Mouse (Mus musculus) R1 (cell line): ENCODE results near the gene Hoxc10.

Source experiments
- DNase-seq: peaks from one replicate; pipeline ENCODE4 v3.0.0-alpha.2; 2018; ENCODE audit warnings: low read depth, low spot score

Hoxc10 gene

DNA sequence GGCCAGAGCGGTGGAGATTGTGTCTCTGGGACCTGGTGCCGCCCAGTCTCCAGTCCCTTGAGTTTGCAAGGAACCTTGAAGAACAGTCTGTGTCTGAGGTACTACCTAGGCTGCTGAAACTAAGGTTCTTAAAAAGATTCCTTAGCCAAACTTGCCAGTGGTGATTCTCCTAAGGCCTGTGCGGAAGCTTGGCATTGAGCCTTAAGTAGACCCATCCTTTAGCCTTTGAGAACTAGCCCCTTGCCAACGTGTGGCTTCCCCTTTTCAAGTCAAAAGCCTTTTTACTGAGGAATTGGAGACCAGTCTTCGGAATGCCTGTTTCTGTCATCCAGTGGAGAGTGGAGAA is 23.2 kb upstream of the Hoxc10 start:
- DNase-seq, result no peak

DNA sequence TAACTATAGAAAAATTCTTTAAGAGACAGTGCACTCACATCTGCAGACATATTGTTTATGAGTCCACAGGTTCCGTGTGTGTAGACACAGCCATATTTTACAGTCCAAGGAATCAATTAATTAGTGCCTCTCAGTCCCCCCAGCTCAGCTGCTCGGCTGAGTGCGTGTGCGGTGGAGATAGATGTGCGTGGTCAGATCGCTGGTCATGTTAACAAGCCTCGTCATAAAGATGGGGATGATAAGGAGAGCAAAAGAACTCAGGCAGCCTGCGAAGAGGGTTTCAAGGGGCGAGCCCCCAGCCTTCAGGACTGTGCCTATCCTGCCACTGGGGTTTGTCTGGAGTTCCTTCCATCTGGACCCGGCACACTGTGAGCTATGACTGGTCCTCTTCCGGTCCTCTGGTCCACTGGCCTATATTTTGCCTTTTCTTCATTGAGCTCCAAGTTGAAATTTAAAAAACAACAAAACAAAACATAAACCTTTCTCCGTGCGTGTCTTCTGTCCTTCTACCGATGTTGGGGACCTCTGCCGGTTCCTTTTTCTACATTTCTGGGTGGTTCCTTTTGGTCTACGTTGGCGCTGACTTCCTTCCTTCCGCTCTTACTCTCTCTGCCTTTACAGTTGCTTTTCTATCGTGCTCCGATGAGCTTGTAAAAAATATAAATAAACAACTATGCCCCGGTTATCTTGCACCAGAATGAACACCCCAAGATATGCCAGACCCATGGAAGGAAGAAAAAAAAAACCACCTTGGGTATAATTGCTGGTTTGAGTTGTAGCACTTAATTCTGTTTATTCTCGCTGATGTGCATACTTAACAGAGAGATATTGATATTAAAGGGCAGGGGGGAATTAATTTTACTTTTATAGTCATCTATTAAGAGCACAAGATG is 21.2 kb upstream of the Hoxc10 start:
- DNase-seq, result no peak

DNA sequence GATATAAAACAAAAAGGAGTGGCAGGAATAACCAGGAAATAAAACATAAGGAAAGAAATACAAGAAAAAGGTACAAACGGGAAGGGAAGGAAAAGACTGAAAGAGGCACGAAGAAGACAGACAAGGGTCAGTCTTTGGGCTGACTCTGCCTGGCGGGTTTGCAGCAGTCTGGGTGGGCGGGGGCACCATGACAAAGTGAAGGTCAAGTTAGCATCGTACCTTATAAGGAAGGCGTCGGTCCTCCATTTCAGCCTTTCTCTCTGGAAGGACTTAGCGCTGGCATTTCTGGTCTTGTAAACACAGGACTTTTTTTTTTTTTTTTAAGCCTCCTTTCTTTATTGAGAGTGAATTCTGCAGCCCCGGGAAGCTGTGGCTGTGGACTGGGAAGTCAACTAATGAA is 19.3 kb upstream of the Hoxc10 start:
- no peak for DNase-seq

DNA sequence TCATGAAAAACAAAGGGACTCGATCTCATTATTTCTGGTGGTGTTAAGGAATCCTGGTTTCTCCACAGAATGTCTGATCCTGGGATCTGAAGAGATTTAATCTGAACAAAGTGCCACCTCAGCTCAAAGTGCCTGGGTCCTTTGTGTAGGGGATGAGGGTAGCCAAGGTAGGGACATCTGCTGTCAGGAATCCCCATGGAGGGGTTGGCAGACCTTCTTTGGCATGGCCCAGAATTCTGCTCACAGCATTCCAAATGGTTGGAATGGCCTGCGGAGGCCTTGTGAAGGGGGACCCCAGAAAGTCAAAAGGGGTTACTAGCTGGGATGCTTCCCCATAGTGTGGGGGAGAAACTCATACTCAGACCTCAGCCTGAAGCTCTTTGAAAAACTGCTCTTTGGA is 17.8 kb upstream of the Hoxc10 start:
- DNase-seq, result no peak

DNA sequence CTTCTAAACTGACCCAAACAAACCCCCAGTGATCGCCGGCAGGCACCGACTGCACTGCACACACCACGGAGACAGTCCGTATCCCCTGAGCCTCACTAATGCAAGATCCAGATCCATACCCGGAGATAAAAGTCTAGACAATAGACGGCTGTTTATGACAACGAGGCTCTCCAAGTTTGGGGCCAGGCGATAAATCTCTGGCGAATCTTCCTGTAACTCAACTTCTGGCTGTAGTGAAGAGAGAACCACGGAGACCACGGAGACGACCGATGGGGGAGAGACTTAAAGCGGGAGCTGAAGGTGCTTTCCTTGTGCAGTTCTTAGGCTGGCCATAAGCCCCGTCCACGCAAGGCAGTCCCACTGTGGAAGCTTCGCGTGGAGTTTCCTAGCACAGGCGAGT is 16.9 kb upstream of the Hoxc10 start:
- DNase-seq, result no peak

DNA sequence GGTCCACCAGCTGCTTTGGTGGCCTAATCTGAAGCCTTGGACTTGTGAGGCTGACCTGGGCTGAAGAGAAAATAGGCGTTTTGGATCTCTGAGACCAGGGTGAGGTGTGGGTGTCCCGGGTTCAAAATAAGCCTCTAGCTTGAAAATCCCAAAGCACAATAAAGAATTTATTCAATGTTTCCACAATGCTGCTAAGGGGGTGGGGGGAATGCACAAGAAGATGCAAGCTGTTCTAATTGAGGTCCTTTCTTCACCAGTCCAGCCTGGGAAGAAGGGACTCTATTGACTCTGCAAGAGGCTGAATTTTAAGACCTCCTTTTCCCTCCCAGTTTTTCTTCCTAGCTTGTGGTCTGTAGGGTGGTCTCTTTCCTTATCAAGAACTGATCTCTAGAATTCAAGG is 15.7 kb upstream of the Hoxc10 start:
- no peak for DNase-seq

DNA sequence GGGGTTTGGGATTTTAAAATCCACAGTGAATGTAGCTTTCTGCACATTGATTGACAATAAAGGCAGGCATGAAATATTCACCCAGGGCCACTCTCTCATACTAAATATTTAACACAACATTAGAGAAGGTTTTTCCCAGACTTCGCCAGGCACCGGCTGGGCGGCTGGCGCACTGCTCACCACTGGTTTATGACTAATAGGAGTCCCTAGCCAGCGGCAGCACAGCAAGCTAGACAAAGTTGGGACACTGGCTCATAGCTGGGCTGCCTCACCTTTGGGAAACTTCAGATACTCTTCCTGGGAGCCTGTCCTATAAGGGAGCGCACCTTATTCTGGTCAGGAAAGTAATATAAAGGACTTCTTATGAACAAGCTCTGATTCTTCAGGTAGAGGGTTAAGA is 13.0 kb upstream of the Hoxc10 start:
- no peak for DNase-seq

DNA sequence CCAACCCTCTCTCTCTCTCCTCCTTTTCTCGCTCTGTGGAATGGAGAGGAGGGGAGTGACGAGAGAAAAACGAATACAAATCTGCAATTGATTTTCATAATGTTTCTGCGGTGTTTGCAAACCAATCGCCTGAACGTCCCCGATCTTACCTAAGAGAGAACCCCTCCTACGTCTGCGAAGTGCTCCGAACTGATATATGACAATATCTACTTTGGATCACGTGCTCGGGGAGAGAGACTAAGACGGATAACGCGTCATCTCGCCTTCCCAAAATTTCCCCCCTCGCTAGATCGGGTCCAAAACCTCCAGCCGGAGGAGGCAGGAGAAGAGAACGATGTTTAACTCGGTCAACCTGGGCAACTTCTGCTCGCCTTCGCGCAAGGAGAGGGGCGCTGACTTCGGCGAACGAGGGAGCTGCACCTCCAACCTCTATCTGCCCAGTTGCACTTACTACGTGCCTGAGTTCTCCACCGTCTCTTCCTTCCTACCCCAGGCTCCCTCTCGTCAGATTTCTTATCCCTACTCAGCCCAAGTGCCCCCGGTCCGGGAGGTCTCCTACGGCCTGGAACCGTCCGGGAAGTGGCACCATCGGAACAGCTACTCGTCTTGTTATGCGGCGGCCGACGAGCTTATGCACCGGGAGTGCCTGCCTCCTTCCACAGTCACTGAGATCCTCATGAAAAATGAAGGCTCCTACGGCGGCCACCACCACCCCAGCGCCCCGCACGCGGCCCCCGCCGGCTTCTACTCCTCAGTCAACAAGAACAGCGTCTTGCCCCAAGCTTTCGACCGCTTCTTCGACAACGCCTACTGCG is 12.2 kb upstream of the Hoxc10 start, which contains the start of gene Hoxc11:
Hoxc11 (plus strand) TSS at position 236 of the 815 bp plus-strand sequence.
- peak; percentile 72 for DNase-seq

DNA sequence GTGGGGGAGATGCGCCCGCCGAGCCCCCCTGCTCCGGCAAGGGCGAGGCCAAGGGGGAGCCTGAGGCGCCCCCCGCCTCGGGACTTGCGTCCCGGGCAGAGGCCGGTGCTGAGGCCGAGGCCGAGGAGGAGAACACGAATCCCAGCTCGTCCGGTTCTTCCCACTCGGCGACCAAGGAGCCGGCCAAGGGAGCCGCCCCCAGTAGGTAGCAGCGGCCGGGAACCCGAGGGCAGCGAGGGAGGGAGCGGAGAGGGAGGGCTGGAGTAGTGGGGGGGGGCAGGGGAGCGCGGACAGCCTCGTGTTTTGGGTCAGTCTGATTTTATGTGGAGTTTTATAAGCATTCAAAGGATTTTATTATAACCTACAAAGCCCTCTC is 11.6 kb upstream of the Hoxc10 start:
- DNase-seq, result peak; percentile 66

DNA sequence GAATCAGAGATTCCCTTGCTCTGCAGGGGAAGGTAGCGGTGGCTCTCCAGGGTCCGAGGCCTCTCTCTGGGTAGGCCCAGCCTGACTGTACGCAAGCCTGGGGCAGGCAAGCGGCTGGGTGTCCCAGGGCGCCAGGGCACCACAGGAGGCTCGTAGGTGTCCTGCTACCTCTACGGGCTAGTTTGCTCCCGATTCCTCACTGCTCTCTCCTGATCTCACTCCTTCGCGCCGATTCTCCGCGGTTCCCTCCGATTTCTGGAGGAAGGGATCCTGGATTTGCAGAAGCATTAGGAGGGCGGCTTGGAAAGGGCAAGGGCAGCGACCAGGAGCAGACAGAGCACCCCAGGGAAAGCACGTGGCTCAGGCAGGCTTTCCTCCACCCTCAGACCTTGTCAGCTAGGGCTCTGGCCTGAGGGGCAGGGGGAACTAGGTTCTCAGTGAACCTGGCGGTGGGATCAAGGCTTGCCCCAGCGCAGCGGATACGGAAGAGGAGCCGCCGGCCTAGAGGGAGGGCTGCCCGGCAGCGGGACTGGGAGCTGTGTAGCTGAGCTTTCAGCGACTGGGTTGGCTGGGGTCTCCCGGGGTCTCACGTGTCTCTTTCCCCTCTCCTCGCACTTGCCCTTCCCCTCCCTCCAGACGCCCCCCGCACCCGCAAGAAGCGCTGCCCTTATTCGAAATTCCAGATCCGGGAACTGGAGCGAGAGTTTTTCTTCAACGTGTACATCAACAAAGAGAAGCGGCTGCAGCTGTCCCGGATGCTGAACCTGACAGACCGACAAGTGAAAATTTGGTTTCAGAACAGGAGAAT is 10.6 kb upstream of the Hoxc10 start:
- DNase-seq, result peak; percentile 75

DNA sequence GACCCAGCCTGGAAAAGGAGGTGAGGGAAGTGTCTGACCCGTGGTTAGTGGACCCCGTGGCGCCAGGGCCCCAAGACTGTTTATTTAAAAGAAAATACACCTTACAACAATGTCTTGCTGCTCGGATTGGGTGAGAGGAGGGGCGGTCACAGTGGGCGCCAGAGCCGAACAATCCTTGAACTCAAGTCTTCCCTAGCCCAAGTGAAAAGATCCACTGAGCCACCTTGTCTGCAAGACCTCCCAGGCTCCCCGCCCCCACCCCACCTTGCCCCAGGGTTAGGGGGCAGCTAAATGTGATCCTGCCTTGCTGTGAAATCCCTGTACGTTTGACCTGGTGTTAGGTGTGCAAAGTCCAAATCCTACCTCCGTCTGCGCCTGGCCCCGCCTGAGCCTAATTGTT is 9.7 kb upstream of the Hoxc10 start:
- DNase-seq, result no peak

DNA sequence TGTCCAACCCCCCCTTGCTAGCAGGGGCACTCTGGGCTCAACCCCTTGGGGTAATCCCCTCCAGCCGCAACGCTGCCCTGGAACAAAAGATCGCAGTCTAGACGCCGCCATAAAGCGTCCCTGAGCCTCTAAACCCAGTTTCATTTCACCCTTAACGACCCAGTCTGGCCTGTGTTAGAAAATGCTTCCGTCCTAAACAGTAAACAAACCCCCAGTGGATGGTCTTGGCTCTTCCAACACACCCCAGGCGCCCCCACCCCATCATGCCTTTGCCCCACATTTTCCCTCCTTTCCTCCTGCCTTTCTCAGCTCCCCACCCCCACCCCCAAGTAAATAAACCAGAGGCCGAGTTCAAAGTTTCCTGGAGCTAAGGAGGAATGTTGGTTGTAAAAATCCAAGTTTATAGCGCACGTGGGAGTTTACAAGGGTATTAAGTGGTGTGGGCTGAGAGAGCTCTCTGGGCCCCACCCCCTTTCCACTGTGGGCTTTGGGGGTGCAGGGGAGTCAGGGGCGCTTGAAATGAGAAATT is 6.9 kb upstream of the Hoxc10 start:
- peak; percentile 6 for DNase-seq

DNA sequence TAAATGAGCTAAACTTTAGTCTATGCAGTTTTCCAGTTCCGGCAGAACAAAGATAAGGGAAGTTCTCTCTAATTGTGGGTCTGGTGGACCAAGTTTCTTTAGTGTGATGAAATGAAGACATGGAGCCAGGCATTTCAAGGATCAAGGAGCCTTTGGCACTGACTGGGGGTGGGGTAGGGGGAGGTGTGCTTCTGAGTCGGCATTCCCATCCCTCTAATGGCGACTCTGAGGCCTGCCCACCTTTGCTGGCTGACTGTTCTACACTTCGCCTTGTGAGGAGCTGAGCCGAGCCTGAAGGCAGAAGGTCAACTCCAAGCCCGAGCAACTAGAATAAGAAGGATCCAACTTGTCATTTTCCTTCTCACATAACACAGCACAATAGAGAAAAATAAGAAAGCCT is 4.9 kb upstream of the Hoxc10 start:
- no peak for DNase-seq

DNA sequence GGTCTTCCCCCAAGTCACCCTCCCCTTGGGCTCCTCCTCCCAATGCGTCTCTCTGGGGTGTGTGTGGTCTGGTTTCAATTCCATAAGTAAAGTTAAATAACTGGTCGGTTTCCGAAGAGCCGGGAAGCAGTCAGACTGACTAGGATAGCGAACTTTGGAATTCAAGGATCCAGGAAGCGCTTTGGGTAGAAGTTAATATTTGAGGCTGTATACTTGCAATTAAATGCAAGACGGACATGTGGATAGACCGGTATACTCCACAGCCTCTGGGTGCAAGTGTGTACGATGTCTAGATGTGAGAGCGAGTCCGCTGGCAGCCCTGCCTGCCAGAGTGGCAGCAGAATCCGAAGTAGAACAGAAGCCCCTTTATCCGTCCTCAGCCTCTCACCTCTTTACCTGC is 4.1 kb upstream of the Hoxc10 start:
- DNase-seq, result no peak

DNA sequence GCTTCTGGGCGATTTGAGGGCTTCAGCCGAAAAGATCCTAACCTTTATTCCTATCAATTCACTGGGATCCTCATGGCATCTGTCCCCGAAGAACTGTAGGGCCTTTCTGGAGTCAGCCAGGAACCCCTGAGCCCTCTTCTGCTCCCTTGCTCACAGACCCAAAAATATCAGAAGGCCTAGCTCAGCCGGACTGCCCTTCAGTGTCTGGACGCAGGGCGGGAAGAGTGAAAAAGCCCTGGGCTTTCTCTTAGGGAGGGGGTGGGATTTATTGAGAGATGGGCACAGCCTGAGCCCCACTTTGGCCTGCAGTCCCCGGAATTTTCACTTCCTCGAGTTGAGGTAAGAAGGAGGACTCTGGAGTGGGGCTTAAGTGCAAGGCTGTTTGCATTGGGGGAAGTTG is 3.3 kb upstream of the Hoxc10 start:
- DNase-seq, result no peak

DNA sequence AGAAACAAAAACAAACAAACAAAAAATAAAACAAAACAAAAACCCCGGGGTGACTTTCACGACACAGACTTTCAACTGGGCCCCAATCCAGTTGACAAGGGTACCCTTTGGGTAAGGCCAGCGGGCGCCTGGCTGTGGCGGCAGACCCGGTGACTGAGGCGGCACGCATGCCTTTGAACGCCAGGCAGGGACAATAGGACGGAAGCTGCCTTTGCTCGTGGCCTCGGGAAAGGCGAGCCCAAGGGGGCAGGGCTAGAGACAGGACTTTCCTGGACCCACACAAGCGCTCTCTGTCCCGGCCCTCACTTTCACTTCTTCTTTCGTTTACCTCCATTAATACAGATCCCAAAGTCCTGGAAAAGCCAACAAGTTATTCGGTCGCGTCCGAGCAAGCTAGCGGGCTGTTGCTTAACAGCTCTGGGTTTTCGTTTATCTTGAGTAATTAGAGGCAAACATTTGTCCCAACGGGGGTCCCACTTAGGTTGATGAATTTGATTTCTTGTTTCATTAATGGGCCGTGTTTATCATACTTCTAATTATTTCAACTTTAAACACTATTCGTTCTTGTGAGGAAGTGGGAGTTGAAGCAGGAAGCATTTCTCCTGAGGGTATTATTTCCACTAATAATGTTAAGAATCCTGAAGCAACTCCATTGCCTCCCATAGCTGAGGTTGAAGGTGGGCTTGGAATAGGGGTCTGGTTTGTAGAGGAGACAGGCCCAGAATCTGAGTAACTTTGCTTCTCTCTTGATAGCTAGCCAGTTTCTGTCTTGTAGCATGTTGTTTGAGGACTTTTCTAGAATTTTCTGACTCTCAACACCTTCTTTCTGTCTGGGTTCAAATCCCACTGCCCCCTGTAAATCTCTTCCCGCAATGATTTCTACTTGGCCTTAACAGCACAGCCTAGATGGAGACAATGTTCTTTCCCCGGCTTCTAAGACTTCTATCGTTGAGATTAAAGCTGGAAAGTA is 2.6 kb upstream of the Hoxc10 start:
- DNase-seq, result no peak

DNA sequence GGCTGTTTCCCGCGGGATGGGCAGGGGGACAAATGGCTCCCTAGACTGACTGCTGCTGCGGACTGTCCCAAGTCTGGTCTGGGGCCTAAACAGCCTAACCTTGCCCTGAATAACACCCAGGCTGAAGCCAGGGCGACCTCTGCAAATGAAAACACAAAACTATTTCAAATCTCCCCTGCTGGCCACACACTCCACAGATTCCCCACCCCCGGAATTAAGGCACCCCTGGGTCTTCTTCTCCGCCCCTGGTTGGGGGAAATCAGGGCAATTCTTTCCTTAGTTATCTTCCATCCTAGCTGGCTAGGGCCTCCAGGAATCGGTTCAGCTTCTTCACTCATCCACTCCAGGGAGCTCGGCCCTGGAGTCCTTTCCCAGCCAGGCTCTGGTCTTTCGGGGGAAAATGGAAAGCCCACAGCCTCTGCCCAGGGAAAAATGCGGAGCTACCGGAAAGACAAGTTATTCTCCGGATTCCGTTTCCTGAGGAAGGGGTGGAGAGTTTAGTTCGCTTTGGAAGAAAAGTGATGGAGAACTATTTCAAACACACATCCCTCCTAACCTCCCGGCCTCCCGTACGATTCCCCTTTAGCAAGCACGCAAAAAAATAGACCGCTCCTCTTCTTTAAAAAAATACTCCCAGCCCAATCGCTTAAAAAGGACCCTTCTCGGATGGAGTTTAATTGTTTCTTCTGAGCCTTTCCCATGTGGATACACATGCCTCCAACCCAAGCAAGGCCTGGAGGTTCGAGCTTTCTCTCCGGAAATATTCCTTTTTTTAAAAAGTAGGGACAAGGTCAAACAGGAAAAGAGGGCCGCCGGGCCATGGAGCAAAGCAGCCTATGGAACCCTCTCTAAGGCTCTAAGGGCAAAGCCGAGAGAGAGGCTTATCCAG is 1.3 kb upstream of the Hoxc10 start:
- no peak for DNase-seq

DNA sequence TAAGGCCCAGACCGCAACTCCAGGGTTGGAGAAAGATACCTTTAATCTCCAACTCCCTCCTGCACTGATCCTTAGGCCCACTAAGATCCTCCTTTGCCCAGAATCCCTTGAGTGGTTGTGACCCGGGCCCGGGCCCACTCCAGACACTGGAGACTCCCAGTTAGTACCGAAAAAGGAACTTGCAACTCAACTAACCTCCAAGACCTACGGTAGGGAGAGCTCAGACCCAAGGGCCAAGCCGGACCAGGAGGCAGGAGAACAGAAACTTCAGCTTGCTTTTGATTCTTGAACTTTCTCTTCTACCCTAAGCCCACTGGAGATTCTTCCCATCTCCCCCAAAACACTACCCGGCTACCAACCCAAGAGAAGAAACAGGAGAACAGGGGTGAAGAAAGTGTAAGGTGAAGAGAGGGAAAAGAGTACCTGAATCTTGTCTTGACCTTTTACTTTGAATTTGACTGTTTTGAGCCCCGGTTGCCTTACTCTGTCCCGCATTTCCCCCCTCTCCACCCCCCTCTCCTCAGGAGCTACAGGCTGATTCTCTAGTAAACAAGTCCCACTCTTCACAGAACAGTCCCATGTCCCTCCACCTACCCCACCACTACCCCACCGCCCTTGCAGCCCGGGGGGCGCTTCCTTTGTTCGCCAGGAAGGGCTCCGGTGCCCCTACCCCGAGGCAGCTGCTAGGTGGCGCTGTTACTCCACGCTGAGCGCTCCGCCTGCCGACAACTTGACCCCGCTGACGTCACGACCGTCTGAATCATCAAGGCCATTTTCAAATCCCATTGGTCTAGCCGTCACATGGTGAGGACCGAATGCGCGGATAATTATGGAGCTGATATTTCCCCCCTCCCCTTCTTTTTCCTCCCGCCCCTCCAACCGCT is 462 bp upstream of the Hoxc10 start:
- peak; percentile 93 for DNase-seq

DNA sequence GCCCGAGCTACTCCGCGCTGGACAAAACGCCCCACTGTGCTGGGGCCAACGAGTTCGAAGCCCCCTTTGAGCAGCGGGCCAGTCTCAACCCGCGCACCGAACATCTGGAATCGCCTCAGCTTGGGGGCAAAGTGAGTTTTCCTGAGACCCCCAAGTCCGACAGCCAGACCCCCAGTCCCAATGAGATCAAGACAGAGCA is 615 bp downstream of the Hoxc10 start, which contains the start of gene Hoxc5:
Hoxc5 (plus strand) TSS at position 132 of the 199 bp plus-strand sequence.
- DNase-seq, result no peak
